Mouse (Mus musculus) megakaryocyte progenitor cell, adult 5-6 weeks (primary cell): ENCODE results near the gene Gnao1. TPM values are rescaled to one million over a fixed set of nuclear protein-coding genes. Genes with fewer than 3 reads are reported as not detected.
A peak's percentile ranks its signal among the peaks of the same experiment; 100 is the strongest.

ENCODE experiments used
- ATAC-seq: replicated peaks from 2 replicates; pipeline ENCODE4 v1.8.0; 2016; ENCODE audit warnings: mild to moderate bottlenecking, moderate TSS enrichment, inconsistent platforms; ENCODE audit not compliant: poor library complexity
- total RNA-seq, 2 experiments: library from RNA; stranded (forward) in 1 of 2; stranded (reverse) in 1 of 2; fragments of 157-497, 149-512 nt in 1 of 2; fragments of 200-1000 nt in 1 of 2; gene quantifications; 2 replicates each; pipeline versions ENCODE4 v1.2.3 to v1.2.4; 2015 to 2017

Gene Gnao1
- total RNA-seq, 2 experiments from 2014 or later: not detected

- ATAC-seq: peak; percentile 34; the same call in 1 of the 2 replicates
Observed at GRCm38 (mm10) chr8:93984731-93985130, 175.0 kb downstream of the Gnao1 start.

GRCm38 (mm10) chr8:93989739-93990138 is 180.0 kb downstream of the Gnao1 start:
- no peak for ATAC-seq

- no peak for ATAC-seq
Observed at GRCm38 (mm10) chr8:93998961-93999360, 189.2 kb downstream of the Gnao1 start.

GRCm38 (mm10) chr8:94004139-94004538 is 194.4 kb downstream of the Gnao1 start:
- ATAC-seq: no peak

GRCm38 (mm10) chr8:94009243-94009845 is 199.6 kb downstream of the Gnao1 start:
- ATAC-seq: no peak

- no peak for ATAC-seq
Observed at GRCm38 (mm10) chr8:94010101-94010705, 200.4 kb downstream of the Gnao1 start.

- peak; percentile 51 for ATAC-seq
Observed at GRCm38 (mm10) chr8:94011076-94012012, 201.6 kb downstream of the Gnao1 start.

GRCm38 (mm10) chr8:94012013-94012951 is 202.5 kb downstream of the Gnao1 start, which contains the start of gene Amfr:
Gene Amfr, minus strand, starts transcription at chr8:94012842.
- ATAC-seq: peak; percentile 66

- ATAC-seq: no peak
Observed at GRCm38 (mm10) chr8:94013026-94013612, 203.4 kb downstream of the Gnao1 start.

Other genes starting within 250 kb of the Gnao1 start
- 31.0 and 31.5 TPM in 2 replicates for gene Amfr, start 202.9 kb downstream of the Gnao1 start, total RNA-seq (2015)
- 62.6 and 132 TPM in 2 replicates for gene Amfr, start 202.9 kb downstream of the Gnao1 start, total RNA-seq (2017)
- 112 and 114 TPM in 2 replicates for gene Nudt21, start 227.1 kb downstream of the Gnao1 start, total RNA-seq (2015)
- gene Nudt21, start 227.1 kb downstream of the Gnao1 start, total RNA-seq (2017): 119 and 122 TPM in 2 replicates
- 21.7 and 26.8 TPM in 2 replicates for gene Ogfod1, start 227.2 kb downstream of the Gnao1 start, total RNA-seq (2015)
- 18.1 and 19.6 TPM in 2 replicates for gene Ogfod1, start 227.2 kb downstream of the Gnao1 start, total RNA-seq (2017)